Mouse (Mus musculus) erythroblast, embryonic 14.5 days (primary cell): ENCODE results near the gene Hcn2.

Source experiments
- GATA1 ChIP-seq: IDR thresholded peaks from 2 replicates; pipeline ENCODE4 v1.6.1; 2012; ENCODE audit warnings: low read length, inconsistent platforms, mixed read lengths
- TAL1 ChIP-seq: IDR thresholded peaks from 3 replicates; pipeline ENCODE4 v1.6.1; 2012; ENCODE audit warnings: low read length, inconsistent platforms, mixed read lengths

- TF ChIP-seq GATA1 (no peak), TAL1 (no peak)
Measured at GRCm38 (mm10) chr10:79745411-79745810, 29.0 kb downstream of the Hcn2 start.
